In genomic region chr5:40775856-40776255, GRCm38 (mm10) we compare ENCODE assay signal across 32 mouse cellular contexts.
"Had no signal": no experiment of that assay in that cellular context is flagged by ENCODE, and none has a peak within 500 bp of the region (broad histone marks: within the 10 kb centered on the region; RNA-seq: fewer than 3 reads in every experiment).

No protein-coding gene starts in this region.

- H3K4me3 ChIP-seq: heart, embryonic 10.5 days; heart, embryonic 12.5 days; heart, embryonic 13.5 days; heart, embryonic 15.5 days; hindbrain, embryonic 10.5 days; hindbrain, embryonic 12.5 days; hindbrain, embryonic 13.5 days; hindbrain, embryonic 15.5 days; intestine, embryonic 15.5 days; kidney, embryonic 15.5 days; layer of hippocampus, adult 2 months; left cerebral cortex, adult 2 months had no signal

- H3K27ac ChIP-seq: heart, embryonic 10.5 days; heart, embryonic 13.5 days; heart, embryonic 15.5 days; hindbrain, embryonic 10.5 days; hindbrain, embryonic 12.5 days; hindbrain, embryonic 13.5 days; hindbrain, embryonic 14.5 days; hindbrain, embryonic 15.5 days; hindbrain, postnatal 0 days; intestine, embryonic 15.5 days; kidney, embryonic 15.5 days; kidney, postnatal 0 days; layer of hippocampus, adult 2 months; left cerebral cortex, adult 2 months had no signal

- H3K4me2 ChIP-seq: heart, embryonic 11.5 days; heart, embryonic 12.5 days; heart, embryonic 13.5 days; heart, embryonic 15.5 days; hindbrain, embryonic 12.5 days; hindbrain, embryonic 13.5 days; hindbrain, embryonic 14.5 days; hindbrain, embryonic 15.5 days; intestine, embryonic 15.5 days; kidney, embryonic 15.5 days had no signal

- H3K36me3 ChIP-seq: heart, embryonic 10.5 days; heart, embryonic 12.5 days; heart, embryonic 13.5 days; heart, embryonic 15.5 days; hindbrain, embryonic 10.5 days; hindbrain, embryonic 12.5 days; hindbrain, embryonic 13.5 days; hindbrain, embryonic 15.5 days; intestine, embryonic 15.5 days; kidney, embryonic 15.5 days had no signal

- H3K9ac ChIP-seq: heart, embryonic 12.5 days; heart, embryonic 13.5 days; heart, embryonic 15.5 days; hindbrain, embryonic 12.5 days; hindbrain, embryonic 13.5 days; hindbrain, embryonic 14.5 days; hindbrain, embryonic 15.5 days; intestine, embryonic 15.5 days; kidney, embryonic 15.5 days had no signal

- H3K27me3 ChIP-seq: heart, embryonic 12.5 days; heart, embryonic 13.5 days; heart, embryonic 15.5 days; hindbrain, embryonic 12.5 days; hindbrain, embryonic 13.5 days; hindbrain, embryonic 15.5 days; intestine, embryonic 15.5 days; kidney, embryonic 15.5 days had no signal

- H3K9me3 ChIP-seq: heart, embryonic 10.5 days; heart, embryonic 12.5 days; heart, embryonic 15.5 days; hindbrain, embryonic 10.5 days; hindbrain, embryonic 12.5 days; hindbrain, embryonic 13.5 days; hindbrain, embryonic 15.5 days; intestine, embryonic 15.5 days; kidney, embryonic 15.5 days had no signal

- DNase-seq: heart, postnatal 10 days; heart, postnatal 14 days; heart, postnatal 36 days; heart, postnatal 4 days; kidney, adult 11 months; kidney, adult 18-20 months; kidney, adult 2 months; kidney, adult 8-10 months; kidney, adult 9 months; kidney, postnatal 10 days; kidney, postnatal 14 days; kidney, postnatal 25 days; kidney, postnatal 36 days; kidney, postnatal 4 days; layer of hippocampus, adult 9-11 months; layer of hippocampus, postnatal 36 days had no signal

- H3K4me1 ChIP-seq: heart, embryonic 10.5 days; heart, embryonic 12.5 days; heart, embryonic 13.5 days; heart, embryonic 15.5 days; hindbrain, embryonic 10.5 days; hindbrain, embryonic 12.5 days; hindbrain, embryonic 13.5 days; hindbrain, embryonic 15.5 days; intestine, embryonic 15.5 days; kidney, embryonic 15.5 days had no signal
